Mouse (Mus musculus): ENCODE results near the gene Bicc1.

DNA sequence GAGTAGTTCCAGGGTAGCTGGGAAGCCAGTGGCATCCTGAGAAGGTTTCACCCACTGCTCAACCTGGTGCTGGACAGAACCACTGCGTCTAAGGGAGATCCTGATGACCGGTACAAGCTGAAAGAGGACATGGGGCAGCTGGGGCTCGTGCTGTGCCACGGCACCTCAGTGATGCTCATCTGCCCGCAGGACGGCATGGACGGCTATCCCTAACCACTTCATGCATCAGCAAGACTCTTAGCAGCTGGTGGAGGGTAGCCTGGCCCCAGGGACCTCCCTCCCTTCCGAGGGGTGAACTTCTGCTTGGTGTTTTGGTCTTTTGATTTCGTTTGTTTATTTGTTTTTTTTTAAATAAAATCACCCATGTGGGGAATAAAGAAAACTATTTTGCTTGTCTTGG, 11.3 kb downstream of the Bicc1 start:
- TF ChIP-seq CTCF (IDR thresholded peaks at IDR 0.05; ENCODE audit: low read depth) (no peak), EP300 (IDR thresholded peaks at IDR 0.05; ENCODE audit: low read depth) (no peak)
